Mouse (Mus musculus): ENCODE results near the gene 4933406M09Rik. TPM values are rescaled to one million over a fixed set of nuclear protein-coding genes. Genes with fewer than 3 reads are reported as not detected.

The 4933406M09Rik gene
- polyA plus RNA-seq, 1 experiment from 2014 or later: not detected

Other genes starting within 250 kb of the 4933406M09Rik start
- 0.64 and 0.97 TPM in 2 replicates for gene Chil1, start 203.8 kb upstream of the 4933406M09Rik start, polyA plus RNA-seq (2014; fragmentation: Nextera tagmentation; extraction: Ambion mirVana)
- 2.2 and 4.4 TPM in 2 replicates for gene Mybph, start 192.5 kb upstream of the 4933406M09Rik start, polyA plus RNA-seq (2014; fragmentation: Nextera tagmentation; extraction: Ambion mirVana)
- gene Adora1, start 150.5 kb upstream of the 4933406M09Rik start, polyA plus RNA-seq (2014; fragmentation: Nextera tagmentation; extraction: Ambion mirVana): 0.47 and 0.60 TPM in 2 replicates
- gene Myog, start 96.0 kb upstream of the 4933406M09Rik start, polyA plus RNA-seq (2014; fragmentation: Nextera tagmentation; extraction: Ambion mirVana): 15.2 and 19.8 TPM in 2 replicates
- 1.9 and 2.2 TPM in 2 replicates for gene Ppfia4, start 53.0 kb upstream of the 4933406M09Rik start, polyA plus RNA-seq (2014; fragmentation: Nextera tagmentation; extraction: Ambion mirVana)
- 128 and 133 TPM in 2 replicates for gene Tmem183a, start 24.0 kb upstream of the 4933406M09Rik start, polyA plus RNA-seq (2014; fragmentation: Nextera tagmentation; extraction: Ambion mirVana)
- 25.0 and 32.2 TPM in 2 replicates for gene Cyb5r1, start 19.6 kb downstream of the 4933406M09Rik start, polyA plus RNA-seq (2014; fragmentation: Nextera tagmentation; extraction: Ambion mirVana)
- 82.9 and 86.7 TPM in 2 replicates for gene Adipor1, start 29.4 kb downstream of the 4933406M09Rik start, polyA plus RNA-seq (2014; fragmentation: Nextera tagmentation; extraction: Ambion mirVana)
- gene Klhl12, start 69.6 kb downstream of the 4933406M09Rik start, polyA plus RNA-seq (2014; fragmentation: Nextera tagmentation; extraction: Ambion mirVana): 33.8 and 35.3 TPM in 2 replicates
- 43.7 and 47.8 TPM in 2 replicates for gene Rabif, start 108.7 kb downstream of the 4933406M09Rik start, polyA plus RNA-seq (2014; fragmentation: Nextera tagmentation; extraction: Ambion mirVana)
- gene Mgat4e, start 163.7 kb downstream of the 4933406M09Rik start, polyA plus RNA-seq (2014; fragmentation: Nextera tagmentation; extraction: Ambion mirVana): not detected in 2 replicates
- 83.6 and 84.0 TPM in 2 replicates for gene Kdm5b, start 174.2 kb downstream of the 4933406M09Rik start, polyA plus RNA-seq (2014; fragmentation: Nextera tagmentation; extraction: Ambion mirVana)